Mouse (Mus musculus): ENCODE results near the gene Polr3gl. TPM values are rescaled to one million over a fixed set of nuclear protein-coding genes. Genes with fewer than 3 reads are reported as not detected.

Polr3gl gene
- polyA plus RNA-seq, 1 experiment, result 7.5 TPM

- no peak for DNase-seq (ENCODE audit: low read depth, low spot score)
- WGBS, result 62% methylated on average over 6 of the region's 6 CpGs
Measured at GRCm38 (mm10) chr3:96540740-96541139, 53.2 kb downstream of the Polr3gl start.

GRCm38 (mm10) chr3:96539316-96539715 lies 54.7 kb downstream of the Polr3gl start:
- WGBS, result 70% methylated on average over 2 of the region's 2 CpGs
- DNase-seq (ENCODE audit: low read depth, low spot score), result no peak

- 64% methylated on average over 2 of the region's 2 CpGs for WGBS
- no peak for DNase-seq (ENCODE audit: low read depth, low spot score)
Measured at GRCm38 (mm10) chr3:96534300-96534699, 59.7 kb downstream of the Polr3gl start.

- DNase-seq (ENCODE audit: low read depth, low spot score), result no peak
- 46% methylated on average over 7 of the region's 7 CpGs for WGBS
Measured at GRCm38 (mm10) chr3:96532050-96532449, 61.9 kb downstream of the Polr3gl start.

GRCm38 (mm10) chr3:96528506-96528905 lies 65.5 kb downstream of the Polr3gl start:
- 64% methylated on average over 9 of the region's 9 CpGs for WGBS

More at GRCm38 (mm10) chr3:96528506-96528905, 65.5 kb downstream of the Polr3gl start:
- DNase-seq (ENCODE audit: low read depth, low spot score), result no peak

Other genes with a start within 250 kb of the Polr3gl start
- gene BC107364, start 141.9 kb downstream of the Polr3gl start, polyA plus RNA-seq (2012; rRNA removed), result not detected in 2 replicates
- 0.05 TPM in 1 of 2 replicates, not detected in the other for gene Hfe2, start 69.0 kb downstream of the Polr3gl start, polyA plus RNA-seq (2012; rRNA removed)
- 325 and 536 TPM in 2 replicates for gene Txnip, start 36.2 kb downstream of the Polr3gl start, polyA plus RNA-seq (2012; rRNA removed)
- not detected in 2 replicates for gene Gm16253, start 17.2 kb downstream of the Polr3gl start, polyA plus RNA-seq (2012; rRNA removed)
- gene Ankrd34a, start 2.5 kb upstream of the Polr3gl start, polyA plus RNA-seq (2012; rRNA removed), result 0.30 and 0.45 TPM in 2 replicates
- 6.9 and 7.5 TPM in 2 replicates for gene Lix1l, start 7.0 kb upstream of the Polr3gl start, polyA plus RNA-seq (2012; rRNA removed)
- gene Rbm8a, start 35.8 kb upstream of the Polr3gl start, polyA plus RNA-seq (2012; rRNA removed), result 12.1 and 18.2 TPM in 2 replicates
- 31.4 and 36.6 TPM in 2 replicates for gene Pex11b, start 41.2 kb upstream of the Polr3gl start, polyA plus RNA-seq (2012; rRNA removed)
- gene Gm42957, start 41.3 kb upstream of the Polr3gl start, polyA plus RNA-seq (2012; rRNA removed), result 0.07 and 0.14 TPM in 2 replicates
- gene Itga10, start 51.4 kb upstream of the Polr3gl start, polyA plus RNA-seq (2012; rRNA removed), result 1.3 and 1.6 TPM in 2 replicates
- 0.43 and 0.66 TPM in 2 replicates for gene Ankrd35, start 76.0 kb upstream of the Polr3gl start, polyA plus RNA-seq (2012; rRNA removed)
- gene Pias3, start 102.2 kb upstream of the Polr3gl start, polyA plus RNA-seq (2012; rRNA removed), result 17.5 and 23.4 TPM in 2 replicates
- gene Nudt17, start 114.4 kb upstream of the Polr3gl start, polyA plus RNA-seq (2012; rRNA removed), result 1.8 and 2.8 TPM in 2 replicates
- gene Polr3c, start 133.4 kb upstream of the Polr3gl start, polyA plus RNA-seq (2012; rRNA removed), result 46.2 and 63.9 TPM in 2 replicates
- 21.2 and 30.1 TPM in 2 replicates for gene Rnf115, start 133.5 kb upstream of the Polr3gl start, polyA plus RNA-seq (2012; rRNA removed)
- gene Pdzk1, start 235.1 kb upstream of the Polr3gl start, polyA plus RNA-seq (2012; rRNA removed), result 42.7 and 83.0 TPM in 2 replicates
- gene Cd160, start 235.2 kb upstream of the Polr3gl start, polyA plus RNA-seq (2012; rRNA removed), result 4.2 and 5.2 TPM in 2 replicates